Mouse (Mus musculus) megakaryocyte, embryonic 14.5 days (primary cell): ENCODE results near the gene Rtn4rl1. TPM values are rescaled to one million over a fixed set of nuclear protein-coding genes. Genes with fewer than 3 reads are reported as not detected.

Source experiments
- H3K27me3 ChIP-seq: replicated peaks from 2 replicates; pipeline ENCODE3; 2012; ENCODE audit warnings: inconsistent platforms
- H3K36me3 ChIP-seq: replicated peaks from 2 replicates; pipeline ENCODE3; 2012; ENCODE audit warnings: low read length, inconsistent platforms, mixed read lengths
- H3K4me1 ChIP-seq: 2 replicates; pipeline ENCODE4 v1.6.1; 2012; ENCODE audit warnings: inconsistent platforms
- H3K4me3 ChIP-seq: replicated peaks from 2 replicates; pipeline ENCODE3; 2012; ENCODE audit warnings: moderate library complexity, mild to moderate bottlenecking, inconsistent platforms
- H3K9me3 ChIP-seq: 2 replicates; pipeline ENCODE4 v1.6.1; 2012; ENCODE audit warnings: inconsistent platforms
- FLI1 ChIP-seq: IDR thresholded peaks from 2 replicates; pipeline ENCODE4 v1.6.1; 2012; ENCODE audit warnings: low read length, inconsistent platforms, mixed read lengths
- GATA1 ChIP-seq: IDR thresholded peaks from 3 replicates; pipeline ENCODE4 v1.6.1; 2012; ENCODE audit warnings: mixed read lengths, low read length, inconsistent platforms, borderline replicate concordance
- polyA plus RNA-seq: library from polyadenylated mRNA; stranded (reverse); fragments of >175 nt; gene quantifications from 2 replicates; pipeline ENCODE4 v1.2.3, GENCODE M21; 2012; ENCODE audit warnings: low replicate concordance; ENCODE audit not compliant: insufficient read depth

Gene Rtn4rl1
- polyA plus RNA-seq, 1 experiment: 0.29 TPM

GRCm38 (mm10) chr11:75259416-75259815, 65.8 kb downstream of the Rtn4rl1 start:
- H3K36me3 ChIP-seq: no peaks in the 10 kb centered on the region
- H3K4me3 ChIP-seq: no peak overlapping the region
- peaks cover 38% of the 10 kb centered on the region for H3K27me3 ChIP-seq
- peaks cover 52% of the 10 kb centered on the region for H3K4me1 ChIP-seq
- H3K9me3 ChIP-seq: no peaks in the 10 kb centered on the region
- TF ChIP-seq GATA1: no peak

DNA sequence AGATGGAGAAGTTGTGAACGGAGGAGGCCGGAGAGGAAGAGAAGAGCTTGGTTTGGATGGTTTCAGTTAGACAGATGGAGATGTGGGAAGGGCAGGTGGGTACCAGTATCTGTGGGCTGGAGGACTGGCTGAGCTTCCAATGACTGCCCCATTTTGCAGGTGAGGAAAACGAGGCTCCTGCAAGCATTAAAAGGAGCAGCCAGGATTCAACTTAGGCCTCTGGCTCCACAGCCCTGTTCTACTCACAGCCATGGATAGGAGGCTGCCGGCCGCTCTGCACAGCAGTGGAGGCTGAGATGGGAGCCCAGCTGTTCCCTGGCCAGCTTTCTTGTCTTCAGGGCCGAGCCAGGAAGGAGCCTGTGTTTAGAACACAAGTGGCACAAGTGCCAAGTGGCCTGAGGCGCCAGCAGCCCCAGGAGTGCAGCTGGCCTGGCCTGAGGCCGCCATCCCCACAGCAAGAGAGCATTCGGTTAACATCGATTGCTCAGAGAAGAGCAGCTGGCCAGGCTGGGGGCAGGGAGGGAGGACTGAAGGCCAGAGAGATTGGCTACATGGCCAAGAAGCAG, 66.5 kb downstream of the Rtn4rl1 start:
- TF ChIP-seq FLI1 (no peak), GATA1 (no peak)
- Histone ChIP-seq H3K36me3 (no peaks in the 10 kb centered on the region), H3K9me3 (no peaks in the 10 kb centered on the region), H3K4me3 (no peak overlapping the region), H3K4me1 (peaks cover 48% of the 10 kb centered on the region), H3K27me3 (peaks cover 44% of the 10 kb centered on the region)

DNA sequence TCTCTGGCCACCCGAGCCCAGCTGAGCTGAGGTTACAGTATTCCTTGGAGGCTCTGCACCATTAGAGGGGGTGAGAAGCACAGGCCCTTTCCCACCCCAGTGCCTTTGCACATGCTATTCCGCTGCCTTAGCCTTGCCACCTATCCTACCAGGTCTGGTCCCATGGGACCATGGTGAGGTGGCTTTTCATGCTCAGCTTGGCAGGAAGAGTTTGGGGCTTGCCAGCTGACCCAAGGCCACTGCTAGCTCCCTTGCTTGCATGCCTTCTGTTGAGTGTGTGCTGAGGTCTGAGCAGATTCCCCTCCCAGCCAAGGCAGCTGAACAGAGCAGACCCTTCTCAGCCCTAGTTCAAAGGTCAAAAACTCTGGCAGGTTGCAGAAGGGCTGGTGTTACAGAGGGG, 67.4 kb downstream of the Rtn4rl1 start:
- H3K36me3 ChIP-seq: no peaks in the 10 kb centered on the region
- H3K4me3 ChIP-seq: no peak overlapping the region
- peaks cover 52% of the 10 kb centered on the region for H3K27me3 ChIP-seq
- H3K9me3 ChIP-seq: no peaks in the 10 kb centered on the region
- TF ChIP-seq GATA1 (no peak), FLI1 (no peak)
- peaks cover 42% of the 10 kb centered on the region for H3K4me1 ChIP-seq

GRCm38 (mm10) chr11:75261730-75262129, 68.1 kb downstream of the Rtn4rl1 start:
- no peak overlapping the region for H3K4me3 ChIP-seq
- peaks cover 50% of the 10 kb centered on the region for H3K27me3 ChIP-seq
- no peak for TF ChIP-seq GATA1
- TF ChIP-seq FLI1: no peak
- H3K4me1 ChIP-seq: peaks cover 37% of the 10 kb centered on the region
- H3K36me3 ChIP-seq: no peaks in the 10 kb centered on the region
- no peaks in the 10 kb centered on the region for H3K9me3 ChIP-seq

DNA sequence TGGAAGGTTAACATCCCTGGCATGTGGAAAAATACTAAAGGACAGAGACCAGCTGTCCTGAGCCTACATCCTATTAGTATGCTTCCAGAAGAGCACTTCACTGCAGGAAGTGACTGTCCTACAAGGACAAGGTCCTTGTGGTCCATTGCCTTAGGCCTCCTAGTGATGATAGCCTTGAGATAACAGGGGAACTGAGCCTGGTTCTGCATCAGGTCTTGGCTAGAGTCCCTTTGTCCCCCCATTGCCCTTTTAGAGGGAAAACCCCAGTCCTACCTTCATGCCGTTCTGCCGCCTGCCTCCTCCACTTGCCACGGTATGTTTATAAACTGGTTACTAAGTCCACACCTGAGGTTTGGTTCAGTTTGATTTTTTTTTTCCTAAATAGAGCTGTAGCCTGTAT, 68.6 kb downstream of the Rtn4rl1 start:
- Histone ChIP-seq H3K36me3 (no peaks in the 10 kb centered on the region), H3K4me1 (peaks cover 39% of the 10 kb centered on the region), H3K27me3 (peaks cover 49% of the 10 kb centered on the region), H3K4me3 (no peak overlapping the region), H3K9me3 (no peaks in the 10 kb centered on the region)
- no peak for TF ChIP-seq FLI1
- no peak for TF ChIP-seq GATA1

- Histone ChIP-seq H3K9me3 (no peaks in the 10 kb centered on the region), H3K36me3 (no peaks in the 10 kb centered on the region), H3K4me1 (peaks cover 45% of the 10 kb centered on the region), H3K27me3 (peaks cover 44% of the 10 kb centered on the region), H3K4me3 (peak overlapping the region; percentile 57)
- TF ChIP-seq FLI1 (no peak), GATA1 (no peak)
Measured at GRCm38 (mm10) chr11:75262791-75263190, 69.2 kb downstream of the Rtn4rl1 start.

GRCm38 (mm10) chr11:75263274-75263963, 69.8 kb downstream of the Rtn4rl1 start:
- Histone ChIP-seq H3K36me3 (no peaks in the 10 kb centered on the region), H3K4me1 (peaks cover 52% of the 10 kb centered on the region), H3K4me3 (no peak overlapping the region), H3K27me3 (peaks cover 44% of the 10 kb centered on the region), H3K9me3 (no peaks in the 10 kb centered on the region)
- no peak for TF ChIP-seq GATA1
- TF ChIP-seq FLI1: no peak

DNA sequence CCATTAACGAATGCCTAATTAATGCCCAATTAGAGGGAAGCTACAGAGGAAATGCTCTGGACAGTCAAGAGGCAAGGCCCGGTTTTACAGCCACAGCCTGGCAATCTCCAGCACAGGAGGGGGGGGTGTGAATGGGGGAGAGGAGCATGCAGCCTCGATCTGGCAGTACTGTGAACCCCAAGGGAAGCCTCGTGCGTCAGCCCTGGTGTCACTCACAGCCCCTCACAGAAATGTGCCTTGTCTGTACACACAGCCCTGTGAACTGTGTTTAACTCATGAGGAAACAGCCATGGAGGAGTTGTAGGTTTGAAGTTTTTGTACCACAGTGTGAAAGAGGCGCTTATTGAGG, 70.4 kb downstream of the Rtn4rl1 start:
- Histone ChIP-seq H3K4me1 (peaks cover 56% of the 10 kb centered on the region), H3K36me3 (no peaks in the 10 kb centered on the region), H3K4me3 (no peak overlapping the region), H3K9me3 (no peaks in the 10 kb centered on the region), H3K27me3 (peaks cover 44% of the 10 kb centered on the region)
- no peak for TF ChIP-seq GATA1
- no peak for TF ChIP-seq FLI1

DNA sequence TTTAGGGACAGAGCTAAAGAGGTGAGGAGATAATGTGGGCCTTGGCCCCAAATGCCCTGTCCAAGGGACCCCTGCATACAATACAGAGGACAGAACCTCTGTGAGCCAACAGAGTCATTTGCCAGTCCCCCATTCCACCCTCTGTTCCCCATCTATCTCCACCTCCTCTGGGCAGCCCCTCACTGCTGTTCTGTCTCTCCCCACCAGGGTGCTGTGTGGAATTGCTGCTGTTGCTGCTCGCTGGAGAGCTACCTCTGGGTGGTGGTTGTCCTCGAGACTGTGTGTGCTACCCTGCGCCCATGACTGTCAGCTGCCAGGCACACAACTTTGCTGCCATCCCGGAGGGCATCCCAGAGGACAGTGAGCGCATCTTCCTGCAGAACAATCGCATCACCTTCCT, 71.0 kb downstream of the Rtn4rl1 start:
- Histone ChIP-seq H3K36me3 (no peaks in the 10 kb centered on the region), H3K4me1 (peaks cover 59% of the 10 kb centered on the region), H3K27me3 (peaks cover 40% of the 10 kb centered on the region), H3K4me3 (no peak overlapping the region), H3K9me3 (no peaks in the 10 kb centered on the region)
- no peak for TF ChIP-seq FLI1
- TF ChIP-seq GATA1: no peak

DNA sequence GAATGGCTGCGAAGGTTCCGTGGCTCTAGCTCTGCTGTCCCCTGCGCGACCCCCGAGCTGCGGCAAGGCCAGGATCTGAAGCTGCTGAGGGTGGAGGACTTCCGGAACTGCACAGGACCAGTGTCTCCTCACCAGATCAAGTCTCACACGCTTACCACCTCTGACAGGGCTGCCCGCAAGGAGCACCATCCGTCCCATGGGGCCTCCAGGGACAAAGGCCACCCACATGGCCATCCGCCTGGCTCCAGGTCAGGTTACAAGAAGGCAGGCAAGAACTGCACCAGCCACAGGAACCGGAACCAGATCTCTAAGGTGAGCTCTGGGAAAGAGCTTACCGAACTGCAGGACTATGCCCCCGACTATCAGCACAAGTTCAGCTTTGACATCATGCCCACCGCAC, 72.0 kb downstream of the Rtn4rl1 start:
- no peak for TF ChIP-seq FLI1
- TF ChIP-seq GATA1: no peak
- Histone ChIP-seq H3K27me3 (peaks cover 32% of the 10 kb centered on the region), H3K4me1 (peaks cover 69% of the 10 kb centered on the region), H3K9me3 (no peaks in the 10 kb centered on the region), H3K36me3 (no peaks in the 10 kb centered on the region), H3K4me3 (no peak overlapping the region)

GRCm38 (mm10) chr11:75267826-75268281, 74.3 kb downstream of the Rtn4rl1 start:
- H3K27me3 ChIP-seq: peaks cover 16% of the 10 kb centered on the region
- no peak overlapping the region for H3K4me3 ChIP-seq
- TF ChIP-seq GATA1 (no peak), FLI1 (no peak)
- H3K4me1 ChIP-seq: peaks cover 66% of the 10 kb centered on the region
- H3K9me3 ChIP-seq: no peaks in the 10 kb centered on the region
- no peaks in the 10 kb centered on the region for H3K36me3 ChIP-seq
